9 mouse cellular contexts compared by ENCODE assay signal in genomic region chr5:136137658-136138274, GRCm38 (mm10). TPM values are rescaled to one million over a fixed set of nuclear protein-coding genes. Genes with fewer than 3 reads are reported as not detected.
DNase-seq lines count a peak whose midpoint lies in the region; ATAC-seq and TF ChIP-seq lines count a peak whose summit lies in the region.
"Had no signal": no experiment of that assay in that cellular context is flagged by ENCODE, and none has a peak within 500 bp of the region (broad histone marks: within the 10 kb centered on the region; RNA-seq: fewer than 3 reads in every experiment).

No protein-coding gene starts in this region.

- WGBS in kidney, adult 2 months, result 76% methylated on average over 13 of the region's 13 CpGs
- 83% methylated on average over 13 of the region's 13 CpGs for WGBS in kidney, embryonic 14.5 days
- WGBS in stomach, postnatal 0 days, result 79% methylated on average over 13 of the region's 13 CpGs

- TF ChIP-seq POLR2A in kidney, adult 2 months (IDR thresholded peaks at IDR 0.05; ENCODE audit: low read depth, low read length), result no peak
- no peak for TF ChIP-seq POLR2A in ES-Bruce4 (IDR thresholded peaks at IDR 0.05; ENCODE audit: insufficient read depth, low read length)

- no peak overlapping the region for H3K4me3 ChIP-seq in kidney, adult 2 months (ENCODE audit: insufficient read depth, low read depth, low read length)
- H3K4me3 ChIP-seq in kidney, embryonic 14.5 days (ENCODE audit: low read length), result no peak overlapping the region
- H3K4me3 ChIP-seq in ES-Bruce4 (ENCODE audit: low read depth, low read length), result no peak overlapping the region
- H3K4me3 ChIP-seq in erythroblast, embryonic 14.5 days (replicated peaks), result peak overlapping the region; percentile 92
- H3K4me3 ChIP-seq in stomach, postnatal 0 days (ENCODE audit: low read depth, low read length), result no peak overlapping the region

- 0 out of 2 replicates have a peak, but pooled peaks cover 2% of the 10 kb centered on the region for H3K36me3 ChIP-seq in kidney, adult 2 months (ENCODE audit: control insufficient read depth, insufficient read depth, low read length)
- peaks cover 47% of the 10 kb centered on the region for H3K36me3 ChIP-seq in kidney, embryonic 14.5 days (ENCODE audit: control insufficient read depth, insufficient read depth, low read length)
- H3K36me3 ChIP-seq in ES-Bruce4 (ENCODE audit: control insufficient read depth, insufficient read depth, low read length, poor library complexity, severe bottlenecking), result no peaks in the 10 kb centered on the region
- peaks cover 71% of the 10 kb centered on the region for H3K36me3 ChIP-seq in erythroblast, embryonic 14.5 days (ENCODE audit: control insufficient read depth)
- peaks cover 13% of the 10 kb centered on the region for H3K36me3 ChIP-seq in stomach, postnatal 0 days (ENCODE audit: control insufficient read depth, insufficient read depth, low read length)

- peaks cover 4% of the 10 kb centered on the region; the same call in 1 of the 2 replicates for H3K4me1 ChIP-seq in kidney, adult 2 months (ENCODE audit: control insufficient read depth, insufficient read depth, low read length)
- H3K4me1 ChIP-seq in kidney, embryonic 14.5 days (ENCODE audit: control insufficient read depth, insufficient read depth, low read length), result peaks cover 3% of the 10 kb centered on the region; the same call in 1 of the 2 replicates
- peaks cover 5% of the 10 kb centered on the region for H3K4me1 ChIP-seq in ES-Bruce4 (ENCODE audit: control insufficient read depth, insufficient read depth, low read length)
- peaks cover 49% of the 10 kb centered on the region for H3K4me1 ChIP-seq in erythroblast, embryonic 14.5 days (ENCODE audit: control insufficient read depth)
- H3K4me1 ChIP-seq in stomach, postnatal 0 days (replicated peaks; ENCODE audit: control insufficient read depth, insufficient read depth), result 0 out of 2 replicates have a peak, but pooled peaks cover 3% of the 10 kb centered on the region

- peak; percentile 73 for TF ChIP-seq CTCF in kidney, adult 2 months (conservative IDR thresholded peaks at IDR 0.05; ENCODE audit: insufficient read depth, insufficient read length, low read depth, low read length)
- peak; percentile 84 for TF ChIP-seq CTCF in ES-Bruce4 (IDR thresholded peaks at IDR 0.05; ENCODE audit: low read depth, low read length)
- TF ChIP-seq CTCF in stomach, postnatal 0 days (IDR thresholded peaks at IDR 0.05; ENCODE audit: low read depth), result peak; percentile 75

- H3K9ac ChIP-seq in kidney, embryonic 14.5 days (ENCODE audit: low read depth, low read length), result no peak overlapping the region
- H3K9ac ChIP-seq in ES-Bruce4 (ENCODE audit: low read depth, poor library complexity, severe bottlenecking), result no peak overlapping the region
- H3K9ac ChIP-seq in stomach, postnatal 0 days (ENCODE audit: low read length), result no peak overlapping the region

- no peak overlapping the region for H3K4me2 ChIP-seq in kidney, embryonic 14.5 days (replicated peaks; ENCODE audit: low read depth, low read length)
- H3K4me2 ChIP-seq in stomach, postnatal 0 days (replicated peaks; ENCODE audit: low read depth), result no peak overlapping the region

- no peak for ATAC-seq in kidney, embryonic 14.5 days (ENCODE audit: low FRiP score, low TSS enrichment)
- ATAC-seq in stomach, postnatal 0 days (ENCODE audit: low FRiP score, low TSS enrichment), result no peak

- H3K9me3 ChIP-seq in kidney, embryonic 14.5 days (ENCODE audit: control insufficient read depth, low read length), result no peaks in the 10 kb centered on the region
- no peaks in the 10 kb centered on the region for H3K9me3 ChIP-seq in ES-Bruce4 (replicated peaks; ENCODE audit: control insufficient read depth, insufficient read depth, low read length, poor library complexity, severe bottlenecking)
- H3K9me3 ChIP-seq in erythroblast, embryonic 14.5 days (ENCODE audit: control insufficient read depth, low read length), result peaks cover 7% of the 10 kb centered on the region
- no peaks in the 10 kb centered on the region for H3K9me3 ChIP-seq in stomach, postnatal 0 days (ENCODE audit: control insufficient read depth, low read length)
- H3K9me3 ChIP-seq: stomach, embryonic 15.5 days had no signal

- peak; percentile 49 for DNase-seq in kidney, adult 2 months
- peak; percentile 49 to 68 for DNase-seq in adrenal gland, postnatal 36 days
- peak; percentile 58 for DNase-seq in lung, postnatal 14 days
- peak; percentile 66 for DNase-seq in stomach, postnatal 0 days (ENCODE audit: low spot score)
- no peak for DNase-seq in left cerebral cortex, adult 8-10 months (ENCODE audit: low spot score in 2 of 2)

- no peaks in the 10 kb centered on the region for H3K27me3 ChIP-seq in kidney, adult 2 months (replicated peaks; ENCODE audit: control insufficient read depth, insufficient read depth, low read length)
- H3K27me3 ChIP-seq in kidney, embryonic 14.5 days (ENCODE audit: control insufficient read depth, insufficient read depth, low read length), result no peaks in the 10 kb centered on the region
- no peaks in the 10 kb centered on the region for H3K27me3 ChIP-seq in ES-Bruce4 (ENCODE audit: control insufficient read depth, insufficient read depth, low read length, poor library complexity, severe bottlenecking)
- no peaks in the 10 kb centered on the region for H3K27me3 ChIP-seq in erythroblast, embryonic 14.5 days (ENCODE audit: control insufficient read depth)
- no peaks in the 10 kb centered on the region for H3K27me3 ChIP-seq in stomach, postnatal 0 days (ENCODE audit: control insufficient read depth, insufficient read depth, low read length)
- H3K27me3 ChIP-seq: stomach, embryonic 15.5 days had no signal

- H3K27ac ChIP-seq in kidney, adult 2 months (ENCODE audit: insufficient read depth, low read depth, low read length), result no peak overlapping the region
- H3K27ac ChIP-seq in kidney, embryonic 14.5 days (ENCODE audit: low read depth, low read length), result no peak overlapping the region
- no peak overlapping the region for H3K27ac ChIP-seq in ES-Bruce4 (ENCODE audit: insufficient read depth, low read length)
- H3K27ac ChIP-seq in stomach, postnatal 0 days (replicated peaks), result no peak overlapping the region
- H3K27ac ChIP-seq: stomach, embryonic 15.5 days had no signal

- TF ChIP-seq EP300 in ES-Bruce4 (IDR thresholded peaks at IDR 0.05; ENCODE audit: insufficient read depth, low read depth, low read length), result no peak
- no peak for TF ChIP-seq EP300 in stomach, postnatal 0 days (optimal IDR thresholded peaks at IDR 0.05)

RNA-seq across cellular contexts. Expression of gene Alkbh4, which starts 1.8 kb away (rescaled TPM):
- 11.1 and 11.8 TPM in 2 replicates for polyA plus RNA-seq in kidney, adult 2 months (2012; rRNA removed)
- 12.5 and 16.0 TPM in 2 replicates for polyA plus RNA-seq in kidney, embryonic 14.5 days (2014; fragmentation: Nextera tagmentation; extraction: Ambion mirVana)
- 8.7 and 10.6 TPM in 2 replicates for polyA plus RNA-seq in ES-Bruce4 (2011; ENCODE audit: insufficient read depth, insufficient read length, low read depth, missing spikeins)
- 1 to 10 TPM; 6.8 to 7.5 TPM for total RNA-seq in adrenal gland, postnatal 36 days (2021)
- 4.8 and 5.1 TPM in 2 replicates for polyA plus RNA-seq in erythroblast, embryonic 14.5 days (2012)
- 9.4 and 10.3 TPM in 2 replicates for polyA plus RNA-seq in stomach, postnatal 0 days (2015; fragmentation: Nextera tagmentation; extraction: Ambion mirVana)
- total RNA-seq in left cerebral cortex, adult 8-10 months (2022), result 10 to 100 TPM in 2 of 4 experiments, 1 to 10 TPM in 2; 8.5 to 12.2 (median 9.9) TPM

RNA-seq across cellular contexts. Expression of gene Lrwd1, which starts 1.9 kb away (rescaled TPM):
- polyA plus RNA-seq in kidney, adult 2 months (2012; rRNA removed), result 18.4 and 19.9 TPM in 2 replicates
- 32.2 and 40.0 TPM in 2 replicates for polyA plus RNA-seq in kidney, embryonic 14.5 days (2014; fragmentation: Nextera tagmentation; extraction: Ambion mirVana)
- polyA plus RNA-seq in ES-Bruce4 (2011; ENCODE audit: insufficient read depth, insufficient read length, low read depth, missing spikeins), result 49.1 and 54.6 TPM in 2 replicates
- total RNA-seq in adrenal gland, postnatal 36 days (2021), result 10 to 100 TPM in 1 of 2 experiments, 1 to 10 TPM in 1; 9.6 to 11.5 TPM
- polyA plus RNA-seq in erythroblast, embryonic 14.5 days (2012), result 17.9 and 18.0 TPM in 2 replicates
- 8.5 and 9.2 TPM in 2 replicates for polyA plus RNA-seq in stomach, postnatal 0 days (2015; fragmentation: Nextera tagmentation; extraction: Ambion mirVana)
- total RNA-seq in left cerebral cortex, adult 8-10 months (2022), result 10 to 100 TPM; 11.6 to 14.9 (median 13.4) TPM

RNA-seq across cellular contexts. Expression of gene Polr2j, which starts 21.3 kb away (rescaled TPM):
- polyA plus RNA-seq in kidney, adult 2 months (2012; rRNA removed), result 88.9 and 103 TPM in 2 replicates
- 270 and 326 TPM in 2 replicates for polyA plus RNA-seq in kidney, embryonic 14.5 days (2014; fragmentation: Nextera tagmentation; extraction: Ambion mirVana)
- 90.7 and 92.6 TPM in 2 replicates for polyA plus RNA-seq in ES-Bruce4 (2011; ENCODE audit: insufficient read depth, insufficient read length, low read depth, missing spikeins)
- total RNA-seq in adrenal gland, postnatal 36 days (2021), result 10 to 100 TPM; 69.3 to 96.9 TPM
- 9.9 and 12.2 TPM in 2 replicates for polyA plus RNA-seq in erythroblast, embryonic 14.5 days (2012)
- 171 TPM in 2 replicates for polyA plus RNA-seq in stomach, postnatal 0 days (2015; fragmentation: Nextera tagmentation; extraction: Ambion mirVana)
- 10 to 100 TPM; 66.2 to 83.2 (median 70.9) TPM for total RNA-seq in left cerebral cortex, adult 8-10 months (2022)

RNA-seq across cellular contexts. Expression of gene Orai2, which starts 32.7 kb away (rescaled TPM):
- 9.7 and 12.7 TPM in 2 replicates for polyA plus RNA-seq in kidney, adult 2 months (2012; rRNA removed)
- 5.6 and 6.6 TPM in 2 replicates for polyA plus RNA-seq in kidney, embryonic 14.5 days (2014; fragmentation: Nextera tagmentation; extraction: Ambion mirVana)
- 1.5 and 1.7 TPM in 2 replicates for polyA plus RNA-seq in ES-Bruce4 (2011; ENCODE audit: insufficient read depth, insufficient read length, low read depth, missing spikeins)
- total RNA-seq in adrenal gland, postnatal 36 days (2021), result 1 to 10 TPM; 2.8 to 3.0 TPM
- 0.09 and 0.10 TPM in 2 replicates for polyA plus RNA-seq in erythroblast, embryonic 14.5 days (2012)
- polyA plus RNA-seq in stomach, postnatal 0 days (2015; fragmentation: Nextera tagmentation; extraction: Ambion mirVana), result 6.7 and 7.2 TPM in 2 replicates
- 10 to 100 TPM; 46.5 to 53.3 (median 49.2) TPM for total RNA-seq in left cerebral cortex, adult 8-10 months (2022)

RNA-seq across cellular contexts. Expression of gene Rasa4, which starts 54.0 kb away (rescaled TPM):
- polyA plus RNA-seq in kidney, adult 2 months (2012; rRNA removed), result 7.6 and 9.1 TPM in 2 replicates
- 13.5 and 17.5 TPM in 2 replicates for polyA plus RNA-seq in kidney, embryonic 14.5 days (2014; fragmentation: Nextera tagmentation; extraction: Ambion mirVana)
- polyA plus RNA-seq in ES-Bruce4 (2011; ENCODE audit: insufficient read depth, insufficient read length, low read depth, missing spikeins), result 5.9 and 6.6 TPM in 2 replicates
- total RNA-seq in adrenal gland, postnatal 36 days (2021), result 10 to 100 TPM; 11.2 to 11.9 TPM
- 0.04 TPM in 2 replicates for polyA plus RNA-seq in erythroblast, embryonic 14.5 days (2012)
- polyA plus RNA-seq in stomach, postnatal 0 days (2015; fragmentation: Nextera tagmentation; extraction: Ambion mirVana), result 4.0 and 4.7 TPM in 2 replicates
- 10 to 100 TPM in 1 of 4 experiments, 1 to 10 TPM in 3; 6.2 to 13.4 (median 8.0) TPM for total RNA-seq in left cerebral cortex, adult 8-10 months (2022)

Comparison
In these comparisons a context has a peak if more than half of its experiments do, and no peak if none do; other contexts are left out.
1. DNase-seq: peak in kidney, adult 2 months (single experiment), adrenal gland, postnatal 36 days (2 of 2), lung, postnatal 14 days (single experiment) and stomach, postnatal 0 days (single experiment); none in left cerebral cortex, adult 8-10 months (0 of 2).
2. Peak in every context shown above with its lines, with median percentiles within 50 percentile points of each other: CTCF ChIP-seq.